Mouse (Mus musculus) limb, embryonic 12.5 days (tissue): Measurements from ENCODE around the gene Kri1. TPM values are rescaled to one million over a fixed set of nuclear protein-coding genes. Genes with fewer than 3 reads are reported as not detected.
"Not testable (repeated sequence)": the region's sequence is repeated elsewhere in the genome, so short reads cannot be mapped to it uniquely, and the experiment has no call there.

Source experiments
- ATAC-seq: fragments of 200-750 bp; cut with Nextera tagmentation; 2 replicates; pipeline ENCODE4 v1.8.0; 2017; ENCODE audit warnings: low read depth, moderate TSS enrichment; ENCODE audit not compliant: insufficient number of reproducible peaks, insufficient read depth, low FRiP score, low TSS enrichment
- H3K27ac ChIP-seq: fragments of 300-500 bp; sonication (generic); 2 replicates; pipeline ENCODE4 v1.5.1; 2016; ENCODE audit warnings: mild to moderate bottlenecking, moderate library complexity
- H3K27me3 ChIP-seq: fragments of 300-500 bp; sonication (generic); 2 replicates; pipeline ENCODE4 v1.6.1; 2016; ENCODE audit warnings: mild to moderate bottlenecking, moderate library complexity
- H3K36me3 ChIP-seq: fragments of 300-500 bp; sonication (generic); 2 replicates; pipeline ENCODE4 v1.6.1; 2016; ENCODE audit warnings: mild to moderate bottlenecking, moderate library complexity
- H3K4me1 ChIP-seq: fragments of 300-500 bp; sonication (generic); replicated peaks from 2 replicates; pipeline ENCODE4 v1.6.1; 2016
- H3K4me2 ChIP-seq: fragments of 300-500 bp; sonication (generic); 2 replicates; pipeline ENCODE4 v1.6.1; 2016; ENCODE audit warnings: mild to moderate bottlenecking, moderate library complexity
- H3K4me3 ChIP-seq: fragments of 300-500 bp; sonication (generic); replicated peaks from 2 replicates; pipeline ENCODE4 v1.5.1; 2016; ENCODE audit warnings: mild to moderate bottlenecking
- H3K9ac ChIP-seq: fragments of 300-500 bp; sonication (generic); replicated peaks from 2 replicates; pipeline ENCODE4 v1.6.1; 2016; ENCODE audit warnings: mild to moderate bottlenecking, moderate library complexity
- H3K9me3 ChIP-seq: fragments of 300-500 bp; sonication (generic); 2 replicates; pipeline ENCODE4 v1.6.1; 2016; ENCODE audit warnings: mild to moderate bottlenecking, moderate library complexity
- WGBS: fragments of 180-500 bp; shearing (Covaris S2); methylation state at CpG from one replicate; pipeline ENCODE4 v1.1.7; 2016; 5-methylcytosine and 5-hydroxymethylcytosine counted together
- polyA plus RNA-seq: library from polyadenylated mRNA; unstranded; fragments of >200 nt; fragmentation: Nextera tagmentation; extraction: Ambion mirVana; gene quantifications from 2 replicates; pipeline ENCODE4 v1.2.1, GENCODE M21; 2016

The Kri1 gene
- polyA plus RNA-seq, 1 experiment from 2014 or later, result 18.1 TPM

DNA sequence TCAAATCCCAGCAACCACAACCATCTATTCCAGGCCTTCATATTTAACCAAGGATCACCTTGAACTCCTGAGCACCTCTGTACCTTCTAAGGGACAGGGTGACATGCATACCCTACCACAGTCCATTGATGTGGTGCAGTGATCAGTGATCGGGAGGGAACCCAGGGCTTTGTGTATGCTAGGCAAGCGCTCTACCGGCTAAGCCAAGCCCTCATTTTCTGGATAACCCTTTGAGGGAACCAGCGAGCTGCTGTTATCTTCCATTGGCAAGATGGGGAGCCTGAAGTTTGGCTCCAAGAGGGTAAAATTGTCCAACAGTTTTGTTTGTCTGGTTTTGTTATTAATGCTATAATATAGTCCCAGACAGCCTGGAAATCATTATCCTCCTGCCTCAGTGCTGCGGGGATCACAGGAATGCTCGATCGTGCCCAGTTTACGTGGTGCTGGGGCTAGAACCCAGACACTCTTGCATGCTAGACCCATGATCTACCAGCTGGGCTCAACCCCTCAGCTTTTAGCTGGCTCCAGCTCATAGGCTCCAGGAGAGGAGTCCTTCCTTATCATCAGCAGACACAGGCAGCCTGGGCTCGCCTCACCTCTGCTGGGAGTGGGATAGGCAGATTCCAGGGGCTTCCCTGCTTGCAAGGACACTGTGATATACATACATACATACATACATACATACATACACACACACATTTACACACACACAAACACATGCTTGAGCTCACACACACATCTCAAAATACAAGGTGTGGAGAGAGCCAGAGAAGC is 26.8 kb upstream of the Kri1 start:
- no peak overlapping the region for H3K4me2 ChIP-seq
- H3K36me3 ChIP-seq, result no peaks in the 10 kb centered on the region
- no peak for ATAC-seq
- no peak overlapping the region for H3K9ac ChIP-seq
- WGBS, result 79% methylated on average over 9 of the region's 9 CpGs
- H3K4me3 ChIP-seq, result no peak overlapping the region
- H3K27me3 ChIP-seq, result peaks cover 33% of the 10 kb centered on the region
- 0 out of 2 replicates have a peak, but pooled peaks cover 3% of the 10 kb centered on the region for H3K4me1 ChIP-seq
- no peaks in the 10 kb centered on the region for H3K9me3 ChIP-seq
- H3K27ac ChIP-seq, result no peak overlapping the region

DNA sequence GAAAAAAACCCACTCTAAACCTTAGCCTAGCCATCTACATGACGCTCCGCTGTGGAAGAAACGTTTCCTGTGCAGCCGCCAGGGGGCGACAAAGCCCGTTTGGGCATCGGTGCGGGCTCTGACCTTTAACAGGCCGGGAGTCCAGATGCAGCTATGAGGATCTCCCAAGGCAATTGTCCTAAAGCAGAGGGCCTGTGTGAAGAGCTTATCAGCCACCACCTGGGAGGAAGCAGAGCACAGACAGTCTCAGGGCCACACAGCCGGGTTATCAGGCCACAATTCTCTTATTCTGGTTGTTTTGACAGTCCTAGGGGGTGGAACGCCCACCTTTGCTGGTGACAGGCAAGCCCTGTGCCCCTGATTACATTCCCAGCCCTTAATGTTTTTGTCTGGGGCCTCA is 25.6 kb upstream of the Kri1 start:
- ATAC-seq, result peak; percentile 44; the same call in 1 of the 2 replicates
- no peaks in the 10 kb centered on the region for H3K9me3 ChIP-seq
- no peak overlapping the region for H3K4me2 ChIP-seq
- 0 out of 2 replicates have a peak, but pooled peaks cover 3% of the 10 kb centered on the region for H3K4me1 ChIP-seq
- no peaks in the 10 kb centered on the region for H3K36me3 ChIP-seq
- no peak overlapping the region for H3K9ac ChIP-seq
- no peak overlapping the region for H3K27ac ChIP-seq
- peaks cover 38% of the 10 kb centered on the region for H3K27me3 ChIP-seq
- 9% methylated on average over 11 of the region's 11 CpGs for WGBS
- no peak overlapping the region for H3K4me3 ChIP-seq

DNA sequence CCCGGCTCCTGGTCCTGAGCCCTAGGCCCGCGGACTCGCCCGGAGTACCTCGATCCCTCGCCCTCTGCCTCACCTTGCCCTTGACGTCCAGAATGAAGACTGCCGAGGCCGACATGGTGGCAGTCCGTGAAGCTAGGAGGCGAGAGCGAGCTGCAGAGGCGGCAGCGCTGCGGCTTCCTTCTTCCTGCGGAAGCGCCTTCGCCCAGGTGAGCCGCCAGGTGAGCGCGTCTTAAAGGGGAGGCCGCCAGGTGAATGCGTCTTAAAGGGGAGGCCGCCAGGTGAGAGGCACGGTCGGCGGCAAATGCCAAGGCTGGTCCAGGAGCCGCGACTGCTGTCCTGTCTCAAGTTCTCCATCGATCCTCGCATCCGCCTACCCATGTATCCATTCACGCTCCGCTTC is 24.4 kb upstream of the Kri1 start, which contains the start of gene Ap1m2:
TSS of gene Ap1m2 (minus strand) at position 204 of the 400 bp plus-strand sequence.
- Histone ChIP-seq H3K27ac (no peak within 1 kb of the TSS), H3K27me3 (peaks cover 38% of the 10 kb centered on the region), H3K4me1 (0 out of 2 replicates have a peak, but pooled peaks cover 3% of the 10 kb centered on the region), H3K4me2 (peak within 1 kb of the TSS; percentile 44), H3K9me3 (no peaks in the 10 kb centered on the region), H3K4me3 (peak within 1 kb of the TSS; percentile 31), H3K9ac (no peak within 1 kb of the TSS; the same call in 1 of the 2 replicates), H3K36me3 (no peaks in the 10 kb centered on the region)
- 12% methylated on average over 32 of the region's 35 CpGs for WGBS
- ATAC-seq, result no peak

DNA sequence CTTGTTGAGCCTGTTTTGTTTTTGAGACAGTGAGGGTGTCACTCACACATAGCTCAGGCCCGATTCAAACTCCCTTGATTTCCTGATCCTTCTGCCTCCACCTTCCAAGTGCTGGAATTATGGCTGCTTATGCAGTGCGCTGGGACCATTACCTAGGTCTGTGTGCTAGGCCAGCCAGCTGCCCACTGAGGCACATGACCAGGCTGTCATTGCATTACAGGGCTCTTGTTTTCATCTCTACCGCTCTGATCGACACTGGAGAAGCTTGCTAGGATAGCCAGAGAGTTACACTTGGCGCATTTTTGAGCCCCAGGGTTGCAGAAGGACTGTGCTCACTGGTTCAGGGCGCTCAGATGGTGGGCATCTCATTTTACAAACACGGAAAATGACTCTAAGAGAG is 23.9 kb upstream of the Kri1 start:
- peak overlapping the region; percentile 2; the same call in 1 of the 2 replicates for H3K4me2 ChIP-seq
- peaks cover 38% of the 10 kb centered on the region for H3K27me3 ChIP-seq
- no peak for ATAC-seq
- H3K27ac ChIP-seq, result no peak overlapping the region
- no peaks in the 10 kb centered on the region for H3K36me3 ChIP-seq
- H3K4me1 ChIP-seq, result 0 out of 2 replicates have a peak, but pooled peaks cover 3% of the 10 kb centered on the region
- H3K4me3 ChIP-seq, result peak overlapping the region; percentile 31
- 19% methylated on average over 7 of the region's 7 CpGs for WGBS
- H3K9me3 ChIP-seq, result no peaks in the 10 kb centered on the region
- no peak overlapping the region for H3K9ac ChIP-seq

DNA sequence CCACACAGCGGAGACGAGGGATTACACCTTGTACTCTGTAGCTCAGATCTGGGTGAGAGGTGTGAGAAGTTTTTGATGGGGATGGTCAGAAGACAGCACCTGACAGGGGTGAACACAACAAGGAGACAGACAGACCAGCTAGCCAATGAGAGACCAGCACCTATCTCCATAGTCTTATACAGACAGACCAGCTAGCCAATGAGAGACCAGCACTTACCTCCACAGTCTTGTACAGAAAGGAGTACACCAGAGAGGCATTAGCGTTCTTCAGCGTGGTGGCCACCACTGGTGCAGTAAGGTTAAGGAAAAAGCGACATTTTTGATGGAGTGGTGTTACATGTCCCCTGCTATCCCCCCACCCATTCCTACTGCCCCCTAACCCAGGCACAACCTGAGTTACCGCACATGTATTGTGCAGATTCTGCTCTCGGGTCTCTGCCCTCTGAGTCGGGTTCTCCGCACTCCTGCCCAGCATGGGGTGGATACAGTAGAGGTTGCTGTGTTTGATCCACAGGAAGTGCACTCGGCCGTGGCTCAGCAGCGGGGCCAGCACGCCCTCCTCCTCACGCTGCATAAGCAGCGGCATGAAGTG is 21.5 kb upstream of the Kri1 start:
- WGBS, result 66% methylated on average over 15 of the region's 15 CpGs
- H3K27ac ChIP-seq, result no peak overlapping the region
- H3K9me3 ChIP-seq, result no peaks in the 10 kb centered on the region
- no peaks in the 10 kb centered on the region for H3K36me3 ChIP-seq
- no peak for ATAC-seq
- no peak overlapping the region for H3K9ac ChIP-seq
- H3K4me2 ChIP-seq, result no peak overlapping the region
- H3K4me1 ChIP-seq, result 0 out of 2 replicates have a peak, but pooled peaks cover 3% of the 10 kb centered on the region
- peaks cover 38% of the 10 kb centered on the region for H3K27me3 ChIP-seq
- no peak overlapping the region for H3K4me3 ChIP-seq

GRCm38 (mm10) chr9:21305065-21305464 is 17.3 kb upstream of the Kri1 start:
- ATAC-seq, result no peak
- Histone ChIP-seq H3K4me2 (no peak overlapping the region), H3K4me1 (no peaks in the 10 kb centered on the region), H3K4me3 (no peak overlapping the region), H3K36me3 (no peaks in the 10 kb centered on the region), H3K9ac (no peak overlapping the region), H3K27me3 (peaks cover 10% of the 10 kb centered on the region), H3K9me3 (peaks cover 15% of the 10 kb centered on the region; the same call in 1 of the 2 replicates), H3K27ac (no peak overlapping the region)
- 81% methylated on average over 7 of the region's 7 CpGs for WGBS

GRCm38 (mm10) chr9:21299014-21299413 is 11.2 kb upstream of the Kri1 start:
- H3K27me3 ChIP-seq, result no peaks in the 10 kb centered on the region
- H3K9ac ChIP-seq, result no peak overlapping the region
- no peaks in the 10 kb centered on the region for H3K36me3 ChIP-seq
- no peak overlapping the region for H3K4me3 ChIP-seq
- peaks cover 12% of the 10 kb centered on the region; the same call in 1 of the 2 replicates for H3K4me1 ChIP-seq
- H3K27ac ChIP-seq, result no peak overlapping the region
- no peak overlapping the region for H3K4me2 ChIP-seq
- 85% methylated on average over 10 of the region's 10 CpGs for WGBS
- peaks cover 20% of the 10 kb centered on the region for H3K9me3 ChIP-seq
- ATAC-seq, result no peak

- Histone ChIP-seq H3K9ac (no peak overlapping the region), H3K4me2 (0 out of 2 replicates have a peak overlapping the region, but pooled peaks have one; percentile 50), H3K27ac (no peak overlapping the region), H3K4me3 (no peak overlapping the region), H3K9me3 (no peaks in the 10 kb centered on the region), H3K4me1 (peaks cover 27% of the 10 kb centered on the region), H3K36me3 (no peaks in the 10 kb centered on the region), H3K27me3 (no peaks in the 10 kb centered on the region)
- WGBS, result 93% methylated on average over 3 of the region's 3 CpGs
- no peak for ATAC-seq
These were observed 4.5 kb upstream of the Kri1 start for GRCm38 (mm10) chr9:21292271-21292670.

DNA sequence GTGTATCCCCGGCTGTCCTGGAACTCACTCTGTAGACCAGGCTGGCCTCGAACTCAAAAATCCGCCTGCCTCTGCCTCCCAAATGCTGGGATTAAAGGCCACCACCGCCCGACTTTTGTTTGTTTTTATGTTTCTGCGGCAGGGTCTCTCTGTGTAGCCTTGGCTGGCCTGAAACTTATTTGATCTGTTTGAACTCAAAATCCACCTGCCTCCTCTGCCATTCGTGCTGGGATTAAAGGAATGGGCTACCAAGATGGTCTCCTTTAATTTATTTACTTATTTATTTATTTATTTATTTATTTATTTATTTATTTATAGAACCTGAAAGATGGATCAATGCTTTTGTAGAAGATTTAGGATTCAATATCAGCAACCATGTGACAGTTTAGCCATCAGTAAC is 4.1 kb upstream of the Kri1 start:
- not testable (repeated sequence) for H3K27me3 ChIP-seq, ATAC-seq, H3K9me3 ChIP-seq, H3K36me3 ChIP-seq
- Histone ChIP-seq H3K27ac (peak overlapping the region; percentile 90), H3K4me2 (peak overlapping the region; percentile 50), H3K4me1 (peaks cover 31% of the 10 kb centered on the region), H3K9ac (peak overlapping the region; percentile 44; the same call in 1 of the 2 replicates), H3K4me3 (peak overlapping the region; percentile 73)
- WGBS, result 19% methylated on average over 7 of the region's 7 CpGs

DNA sequence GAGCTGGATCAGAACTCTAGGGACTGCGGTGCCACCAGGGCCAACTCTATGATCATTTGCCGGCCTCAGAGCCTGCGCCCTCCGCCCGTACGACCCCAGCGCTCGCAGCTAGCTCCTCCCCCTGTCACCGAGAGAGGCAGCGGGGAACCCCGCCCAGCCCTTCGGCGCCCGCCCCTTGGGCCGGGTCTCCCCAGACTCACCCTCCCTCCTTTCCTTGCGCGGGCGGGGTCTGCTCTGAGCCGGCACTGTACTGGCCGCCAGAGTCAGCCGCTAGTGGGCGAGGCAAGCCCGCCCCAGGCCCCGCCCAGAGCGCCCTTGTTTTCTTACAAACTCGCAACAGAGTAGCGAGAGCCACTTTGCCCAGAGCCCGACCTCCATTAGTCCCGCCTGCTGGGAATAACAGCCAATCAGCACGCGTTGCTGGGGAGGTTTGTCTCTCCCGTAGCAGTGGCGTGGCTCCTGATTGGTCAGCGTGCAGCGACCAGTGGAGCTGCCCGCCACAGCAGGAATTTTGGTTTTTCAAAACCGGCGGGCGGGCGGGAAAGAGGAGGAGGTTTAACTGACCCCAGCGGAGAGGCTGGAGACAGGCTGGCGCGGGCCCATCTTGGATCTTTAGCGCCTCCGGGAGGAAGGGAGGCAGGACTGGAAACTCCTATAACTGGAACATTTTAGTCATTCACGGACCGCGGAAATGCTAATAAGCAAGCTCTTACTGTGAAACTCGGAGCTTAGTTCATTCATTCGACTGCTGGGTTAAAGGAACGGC is 3.4 kb upstream of the Kri1 start, which contains the start of gene Cdkn2d:
TSS of gene Cdkn2d (minus strand) at position 386 of the 766 bp plus-strand sequence.
- Histone ChIP-seq H3K36me3 (no peaks in the 10 kb centered on the region), H3K4me2 (peak within 1 kb of the TSS; percentile 92), H3K9ac (peak within 1 kb of the TSS; percentile 71), H3K27me3 (no peaks in the 10 kb centered on the region), H3K27ac (peak within 1 kb of the TSS; percentile 90), H3K4me3 (peak within 1 kb of the TSS; percentile 73), H3K9me3 (no peaks in the 10 kb centered on the region), H3K4me1 (peaks cover 38% of the 10 kb centered on the region)
- peak; percentile 99 for ATAC-seq
- WGBS, result under 1% methylated on average over 51 of the region's 51 CpGs

GRCm38 (mm10) chr9:21290589-21290988 is 2.8 kb upstream of the Kri1 start:
- H3K36me3 ChIP-seq, result peaks cover under 1% of the 10 kb centered on the region; the same call in 1 of the 2 replicates
- peaks cover 35% of the 10 kb centered on the region for H3K4me1 ChIP-seq
- under 1% methylated on average over 20 of the region's 20 CpGs for WGBS
- H3K4me3 ChIP-seq, result peak overlapping the region; percentile 73
- no peak for ATAC-seq
- peak overlapping the region; percentile 92 for H3K4me2 ChIP-seq
- peak overlapping the region; percentile 90 for H3K27ac ChIP-seq
- no peaks in the 10 kb centered on the region for H3K9me3 ChIP-seq
- no peaks in the 10 kb centered on the region for H3K27me3 ChIP-seq
- H3K9ac ChIP-seq, result peak overlapping the region; percentile 71
